Mouse (Mus musculus) C2C12 (cell line): ENCODE data around the gene Optc.

Experiments
- CEBPB ChIP-seq: IDR thresholded peaks from one replicate; pipeline ENCODE4 v1.6.1; 2011; ENCODE audit warnings: low read depth, mild to moderate bottlenecking, control low read depth, moderate library complexity
- CTCF ChIP-seq: IDR thresholded peaks from one replicate; pipeline ENCODE4 v1.5.1; 2011; ENCODE audit not compliant: control insufficient read depth, insufficient read depth, insufficient read length
- FOSL1 ChIP-seq: IDR thresholded peaks from one replicate; pipeline ENCODE4 v1.8.0; 2011; ENCODE audit warnings: mild to moderate bottlenecking, low read length; ENCODE audit not compliant: poor library complexity, insufficient read depth, severe bottlenecking
- MAX ChIP-seq: IDR thresholded peaks from one replicate; pipeline ENCODE4 v1.6.1; 2011; ENCODE audit warnings: mild to moderate bottlenecking, control low read depth
- USF1 ChIP-seq: IDR thresholded peaks from one replicate; pipeline ENCODE4 v1.6.1; 2011; ENCODE audit warnings: low read depth, mild to moderate bottlenecking, control low read depth, moderate library complexity

GRCm38 (mm10) chr1:133859821-133860711, 47.7 kb downstream of the Optc start:
- no peak for TF ChIP-seq FOSL1
- no peak for TF ChIP-seq CTCF
- TF ChIP-seq CEBPB, result no peak
- no peak for TF ChIP-seq USF1
- no peak for TF ChIP-seq MAX
